Mouse (Mus musculus) heart, embryonic 14.5 days (tissue): ENCODE results near the gene Fem1b. TPM values are rescaled to one million over a fixed set of nuclear protein-coding genes. Genes with fewer than 3 reads are reported as not detected.

ENCODE experiments used
- ATAC-seq: fragments of 200-750 bp; cut with Nextera tagmentation; 2 replicates; pipeline ENCODE4 v1.8.0; 2017; ENCODE audit warnings: low read depth, moderate TSS enrichment; ENCODE audit not compliant: insufficient number of reproducible peaks, insufficient read depth, low FRiP score
- H3K27ac ChIP-seq, 2 experiments: fragments of 200-500 bp in 1 of 2; fragments of 300-500 bp in 1 of 2; sonication (generic) in 1 of 2; replicated peaks in 1 of 2; 2 replicates each; pipeline ENCODE4 v1.5.1; 2012 to 2014; ENCODE audit warnings: low read depth in 2 of 2, low read length in 2 of 2, control low read depth in 1 of 2, mild to moderate bottlenecking in 1 of 2, mixed read lengths in 1 of 2; ENCODE audit not compliant: control insufficient read depth in 1 of 2, insufficient read depth in 1 of 2
- H3K27me3 ChIP-seq: fragments of 300-500 bp; sonication (generic); 2 replicates; pipeline ENCODE4 v1.6.1; 2014; ENCODE audit warnings: mild to moderate bottlenecking, low read length, control low read depth; ENCODE audit not compliant: control insufficient read depth, insufficient read depth
- H3K36me3 ChIP-seq: fragments of 300-500 bp; sonication (generic); 2 replicates; pipeline ENCODE4 v1.6.1; 2014; ENCODE audit warnings: mild to moderate bottlenecking, control low read depth, low read length, mixed read lengths; ENCODE audit not compliant: control insufficient read depth, insufficient read depth
- H3K4me1 ChIP-seq, 2 experiments: fragments of 200-500 bp in 1 of 2; fragments of 300-500 bp in 1 of 2; sonication (generic) in 1 of 2; 2 replicates each; pipeline ENCODE4 v1.6.1; 2012 to 2014; ENCODE audit warnings: low read length in 2 of 2, control low read depth in 1 of 2, mixed read lengths in 1 of 2; ENCODE audit not compliant: control insufficient read depth in 2 of 2, insufficient read depth in 2 of 2
- H3K4me2 ChIP-seq: fragments of 300-500 bp; sonication (generic); 2 replicates; pipeline ENCODE4 v1.6.1; 2014; ENCODE audit warnings: mild to moderate bottlenecking, low read length
- H3K4me3 ChIP-seq, 2 experiments: fragments of 200-500 bp in 1 of 2; fragments of 300-500 bp in 1 of 2; sonication (generic) in 1 of 2; 2 replicates each; pipeline ENCODE4 v1.5.1; 2012 to 2014; ENCODE audit warnings: low read length in 2 of 2, mild to moderate bottlenecking in 2 of 2, control low read depth in 1 of 2, low read depth in 1 of 2, moderate library complexity in 1 of 2; ENCODE audit not compliant: control insufficient read depth in 1 of 2, insufficient read depth in 1 of 2
- H3K9ac ChIP-seq: fragments of 300-500 bp; sonication (generic); 2 replicates; pipeline ENCODE4 v1.6.1; 2014; ENCODE audit warnings: mild to moderate bottlenecking, low read length
- H3K9me3 ChIP-seq: fragments of 300-500 bp; sonication (generic); 2 replicates; pipeline ENCODE4 v1.6.1; 2016; ENCODE audit warnings: low read length, control low read depth; ENCODE audit not compliant: control insufficient read depth
- WGBS: fragments of 180-500 bp; shearing (Covaris S2); extraction: QIAGEN DNeasy Blood & Tissue Kit; methylation state at CpG from one replicate; pipeline ENCODE4 v1.1.7; 2014; 5-methylcytosine and 5-hydroxymethylcytosine counted together
- polyA plus RNA-seq: library from polyadenylated mRNA; unstranded; fragments of >200 nt; fragmentation: Nextera tagmentation; extraction: Ambion mirVana; gene quantifications from 2 replicates; pipeline ENCODE4 v1.2.1, GENCODE M21; 2014

Gene Fem1b
- polyA plus RNA-seq, 1 experiment from 2014 or later, result 21.0 TPM

DNA sequence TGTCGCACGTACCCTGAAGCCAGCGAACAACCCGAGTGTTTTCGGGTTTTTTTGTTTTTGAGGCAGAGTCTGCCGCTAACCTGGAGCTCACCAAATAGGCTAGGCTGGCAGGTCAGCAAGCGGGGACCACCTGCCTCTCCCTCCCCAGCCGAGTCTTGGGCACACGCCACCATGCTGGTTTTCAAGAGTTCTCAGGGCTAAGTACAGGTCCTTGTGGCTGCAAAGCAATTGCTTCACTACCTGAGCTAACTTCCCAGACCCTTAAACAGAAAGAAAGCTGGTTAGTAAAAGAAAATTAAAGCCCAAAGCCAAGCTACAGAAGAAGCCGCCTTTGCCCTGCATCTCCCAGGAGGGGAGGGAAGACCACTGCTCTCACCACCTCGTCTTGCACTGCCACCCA, 61.4 kb downstream of the Fem1b start:
- no peak overlapping the region for H3K4me3 ChIP-seq
- H3K27ac ChIP-seq, result no peak overlapping the region
- peaks cover 19 to 22% of the 10 kb centered on the region in 2 experiments for H3K4me1 ChIP-seq
- no peaks in the 10 kb centered on the region for H3K27me3 ChIP-seq
- no peaks in the 10 kb centered on the region for H3K36me3 ChIP-seq
- H3K9ac ChIP-seq, result no peak overlapping the region
- H3K4me2 ChIP-seq, result no peak overlapping the region
- ATAC-seq, result no peak
- H3K9me3 ChIP-seq, result no peaks in the 10 kb centered on the region
- 85% methylated on average over 11 of the region's 11 CpGs for WGBS

- H3K27me3 ChIP-seq, result no peaks in the 10 kb centered on the region
- WGBS, result 35% methylated on average over 6 of the region's 6 CpGs
- H3K4me2 ChIP-seq, result 0 out of 2 replicates have a peak overlapping the region, but pooled peaks have one; percentile 11
- H3K4me1 ChIP-seq, result peaks cover 19 to 22% of the 10 kb centered on the region in 2 experiments
- ATAC-seq, result no peak
- no peaks in the 10 kb centered on the region for H3K9me3 ChIP-seq
- H3K36me3 ChIP-seq, result no peaks in the 10 kb centered on the region
- H3K4me3 ChIP-seq, result no peak overlapping the region
- H3K9ac ChIP-seq, result no peak overlapping the region; the same call in 1 of the 2 replicates
- H3K27ac ChIP-seq, result no peak overlapping the region
These were observed 62.1 kb downstream of the Fem1b start for GRCm38 (mm10) chr9:62749666-62750065.

DNA sequence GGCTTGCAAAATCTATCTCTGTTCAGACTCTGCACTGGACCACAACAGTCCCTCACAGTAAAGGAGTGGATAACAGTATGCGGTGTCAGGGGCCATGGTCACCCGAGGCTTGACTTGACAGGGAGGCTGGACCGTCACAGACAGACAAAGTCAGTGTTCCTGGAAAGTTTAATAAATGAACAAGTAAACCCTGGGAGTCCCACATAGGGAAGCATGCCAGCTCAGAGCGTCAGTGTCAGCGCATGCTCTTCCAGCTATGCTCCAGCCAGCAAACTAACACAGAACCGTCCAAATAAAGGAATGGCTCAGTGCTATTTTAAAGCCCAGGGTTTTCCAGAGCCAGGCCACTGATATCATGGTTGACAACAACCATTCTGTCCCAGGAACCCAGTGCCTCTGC, 65.1 kb downstream of the Fem1b start:
- Histone ChIP-seq H3K27me3 (no peaks in the 10 kb centered on the region), H3K27ac (0 out of 4 replicates have a peak overlapping the region, but pooled peaks of 1 of the 2 experiments have one; percentile 7), H3K9ac (no peak overlapping the region), H3K4me3 (no peak overlapping the region), H3K4me1 (peaks cover 19 to 22% of the 10 kb centered on the region in 2 experiments), H3K4me2 (no peak overlapping the region), H3K36me3 (no peaks in the 10 kb centered on the region), H3K9me3 (no peaks in the 10 kb centered on the region)
- WGBS, result 38% methylated on average over 6 of the region's 6 CpGs
- ATAC-seq, result no peak

GRCm38 (mm10) chr9:62744558-62745275, 67.0 kb downstream of the Fem1b start:
- Histone ChIP-seq H3K27ac (no peak overlapping the region), H3K27me3 (no peaks in the 10 kb centered on the region), H3K9me3 (no peaks in the 10 kb centered on the region), H3K9ac (no peak overlapping the region), H3K4me1 (peaks cover 16 to 19% of the 10 kb centered on the region in 2 experiments), H3K4me2 (no peak overlapping the region), H3K36me3 (no peaks in the 10 kb centered on the region), H3K4me3 (no peak overlapping the region)
- ATAC-seq, result no peak
- WGBS, result 52% methylated on average over 7 of the region's 7 CpGs

Other genes starting within 250 kb of the Fem1b start
- 0.35 and 0.92 TPM in 2 replicates for gene Itga11, start 134.1 kb downstream of the Fem1b start, polyA plus RNA-seq
- gene Cln6, start 26.9 kb upstream of the Fem1b start, polyA plus RNA-seq, result 19.7 and 21.2 TPM in 2 replicates
- 1.0 and 2.2 TPM in 2 replicates for gene Calml4, start 46.1 kb upstream of the Fem1b start, polyA plus RNA-seq
- 42.7 and 44.9 TPM in 2 replicates for gene Pias1, start 176.0 kb upstream of the Fem1b start, polyA plus RNA-seq